8 mouse cellular contexts compared by ENCODE assay signal in genomic region chr10:99262319-99262866, GRCm38 (mm10). TPM values are rescaled to one million over a fixed set of nuclear protein-coding genes. Genes with fewer than 3 reads are reported as not detected.
DNase-seq lines count a peak whose midpoint lies in the region; ATAC-seq and TF ChIP-seq lines count a peak whose summit lies in the region.

No protein-coding gene starts in this region.

- under 1% methylated on average over 20 of the region's 20 CpGs for WGBS in heart, embryonic 16.5 days
- WGBS in liver, postnatal 0 days (ENCODE audit: insufficient replicate concordance), result under 1% methylated on average over 20 of the region's 20 CpGs

- H3K9me3 ChIP-seq in heart, embryonic 16.5 days (replicated peaks; ENCODE audit: control insufficient read depth, low read length), result no peaks in the 10 kb centered on the region
- no peaks in the 10 kb centered on the region for H3K9me3 ChIP-seq in liver, postnatal 0 days (ENCODE audit: low read length)

- no peak for DNase-seq in layer of hippocampus, adult 2 months (ENCODE audit: low spot score in 2 of 2)
- no peak for DNase-seq in layer of hippocampus, postnatal 25 days (ENCODE audit: extremely low spot score in 1 of 2, low spot score in 1 of 2)
- DNase-seq in brain, embryonic 14.5 days (ENCODE audit: low read depth), result peak; percentile 82
- no peak for DNase-seq in liver, postnatal 0 days
- no peak for DNase-seq in thymus, postnatal 0 days (ENCODE audit: low spot score)
- no peak for DNase-seq in right cerebral cortex, postnatal 14 days

- ATAC-seq in heart, embryonic 16.5 days (replicated peaks; ENCODE audit: extremely low read depth, insufficient read depth, low FRiP score), result no peak
- 0 out of 2 replicates have a peak, but pooled peaks have one; percentile 10 for ATAC-seq in liver, postnatal 0 days
- no peak for ATAC-seq in megakaryocyte-erythroid progenitor cell, adult 5-6 weeks (replicated peaks; ENCODE audit: low FRiP score, low TSS enrichment, poor library complexity, severe bottlenecking)

- no peak for TF ChIP-seq POLR2A in brain, embryonic 14.5 days (IDR thresholded peaks at IDR 0.05; ENCODE audit: borderline replicate concordance, extremely low read depth, insufficient read depth, insufficient read length, poor library complexity, severe bottlenecking)

- H3K36me3 ChIP-seq in heart, embryonic 16.5 days (ENCODE audit: control insufficient read depth, insufficient read depth), result no peaks in the 10 kb centered on the region; the same call in 1 of the 2 replicates
- H3K36me3 ChIP-seq in liver, postnatal 0 days (replicated peaks; ENCODE audit: insufficient read depth, low read length), result 0 out of 2 replicates have a peak, but pooled peaks cover 4% of the 10 kb centered on the region

- H3K27ac ChIP-seq in layer of hippocampus, adult 2 months, result peak overlapping the region; percentile 98
- H3K27ac ChIP-seq in heart, embryonic 16.5 days (ENCODE audit: low read length), result peak overlapping the region; percentile 99
- H3K27ac ChIP-seq in liver, postnatal 0 days (ENCODE audit: low read depth), result peak overlapping the region; percentile 97

- H3K4me3 ChIP-seq in layer of hippocampus, adult 2 months, result peak overlapping the region; percentile 92
- H3K4me3 ChIP-seq in heart, embryonic 16.5 days (ENCODE audit: low read length), result peak overlapping the region; percentile 82
- H3K4me3 ChIP-seq in liver, postnatal 0 days (ENCODE audit: low read depth, low read length), result peak overlapping the region; percentile 78

- no peak for TF ChIP-seq CTCF in layer of hippocampus, adult 2 months (conservative IDR thresholded peaks at IDR 0.05)
- no peak for TF ChIP-seq CTCF in brain, embryonic 14.5 days (IDR thresholded peaks at IDR 0.05; ENCODE audit: borderline replicate concordance, extremely low read depth, insufficient read depth, insufficient read length)
- no peak for TF ChIP-seq CTCF in liver, postnatal 0 days (IDR thresholded peaks at IDR 0.05; ENCODE audit: low read depth)

- peak overlapping the region; percentile 92 for H3K9ac ChIP-seq in heart, embryonic 16.5 days (ENCODE audit: low read length)
- H3K9ac ChIP-seq in liver, postnatal 0 days (replicated peaks), result peak overlapping the region; percentile 79

- TF ChIP-seq EP300 in liver, postnatal 0 days (IDR thresholded peaks at IDR 0.05; ENCODE audit: low read depth), result no peak

- H3K4me2 ChIP-seq in heart, embryonic 16.5 days (ENCODE audit: low read depth, low read length), result peak overlapping the region; percentile 96
- peak overlapping the region; percentile 80 for H3K4me2 ChIP-seq in liver, postnatal 0 days (ENCODE audit: low read depth, low read length)

- H3K27me3 ChIP-seq in heart, embryonic 16.5 days (ENCODE audit: control insufficient read depth, insufficient read depth, low read length), result no peaks in the 10 kb centered on the region
- H3K27me3 ChIP-seq in liver, postnatal 0 days (ENCODE audit: insufficient read depth, low read length), result no peaks in the 10 kb centered on the region

- peaks cover 13% of the 10 kb centered on the region for H3K4me1 ChIP-seq in heart, embryonic 16.5 days (ENCODE audit: control insufficient read depth, insufficient read depth, low read length)
- peaks cover 17% of the 10 kb centered on the region for H3K4me1 ChIP-seq in liver, postnatal 0 days (ENCODE audit: insufficient read depth)

RNA-seq across cellular contexts. Expression of gene Dusp6, which starts 0.6 kb away (rescaled TPM):
- total RNA-seq in layer of hippocampus, adult 2 months (2021), result 10 to 100 TPM; 64.9 to 66.7 TPM
- total RNA-seq in layer of hippocampus, postnatal 25 days (2021), result 10 to 100 TPM; 74.9 to 93.5 TPM
- polyA plus RNA-seq in brain, embryonic 14.5 days (2012; rRNA removed), result 31.8 and 35.9 TPM in 2 replicates
- polyA plus RNA-seq in heart, embryonic 16.5 days (2015; fragmentation: Nextera tagmentation; extraction: Ambion mirVana), result 39.4 and 40.7 TPM in 2 replicates
- polyA plus RNA-seq in liver, postnatal 0 days (2015; fragmentation: Nextera tagmentation; extraction: Ambion mirVana), result 15.4 and 16.8 TPM in 2 replicates
- 33.7 and 34.4 TPM in 2 replicates for polyA plus RNA-seq in thymus, postnatal 0 days (2015; fragmentation: Nextera tagmentation; extraction: Ambion mirVana)
- 5.4 and 14.8 TPM in 2 replicates for total RNA-seq in megakaryocyte-erythroid progenitor cell, adult 5-6 weeks (2014; fragmentation: Nextera tagmentation)
- 20.6 and 20.9 TPM in 2 replicates for total RNA-seq in megakaryocyte-erythroid progenitor cell, adult 5-6 weeks (2017)
